Mouse (Mus musculus): ENCODE data around the gene Zfp691. TPM values are rescaled to one million over a fixed set of nuclear protein-coding genes. Genes with fewer than 3 reads are reported as not detected.

Gene Zfp691
- total and polyA plus RNA-seq, 3 experiments: 20.6 to 23.4 (median 20.6) TPM

DNA sequence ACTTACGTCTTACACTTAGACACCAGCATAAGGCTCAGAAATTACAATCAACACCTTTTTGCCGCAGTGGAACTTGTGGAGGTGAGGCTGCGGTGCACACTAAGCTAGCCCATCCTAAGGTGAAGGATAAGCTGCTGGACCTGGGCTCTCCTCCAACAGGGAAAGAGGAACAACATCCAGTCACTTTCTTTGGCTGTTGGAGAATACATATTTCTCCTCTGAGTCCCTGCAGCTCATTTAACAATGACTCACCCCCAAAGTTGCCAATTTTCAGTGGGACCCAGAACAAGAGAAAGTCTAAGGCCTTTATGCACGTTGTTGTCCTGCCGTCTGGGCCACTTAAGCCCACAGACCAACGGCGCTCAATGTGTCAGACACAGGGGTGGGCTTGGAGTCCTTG, 27.2 kb downstream of the Zfp691 start:
- no peaks in the 10 kb centered on the region for H3K27me3 ChIP-seq (ENCODE audit: control insufficient read depth, insufficient read depth, low read length)
- H3K9ac ChIP-seq (ENCODE audit: low read depth, low read length): no peak overlapping the region
- H3K27ac ChIP-seq: no peak overlapping the region
- H3K4me3 ChIP-seq: no peak overlapping the region
- DNase-seq: no peak
- H3K4me1 ChIP-seq (ENCODE audit: control insufficient read depth, insufficient read depth, low read length): no peaks in the 10 kb centered on the region
- H3K79me2 ChIP-seq (replicated peaks; ENCODE audit: control insufficient read depth, insufficient read depth, low read length): no peaks in the 10 kb centered on the region
- 75% methylated on average over 7 of the region's 7 CpGs for WGBS
- TF ChIP-seq CTCF (IDR thresholded peaks at IDR 0.05) (no peak), POLR2A (IDR thresholded peaks at IDR 0.05; ENCODE audit: insufficient read depth, low read depth, low read length) (no peak), EP300 (IDR thresholded peaks at IDR 0.05; ENCODE audit: insufficient read depth, low read depth, low read length) (no peak)
- H3K36me3 ChIP-seq (ENCODE audit: control insufficient read depth, insufficient read depth, low read length): no peaks in the 10 kb centered on the region
- intact Hi-C loops (cut with DNase I): no loop called here

- WGBS: 25% methylated on average over 24 of the region's 24 CpGs
- Histone ChIP-seq H3K79me2 (replicated peaks; ENCODE audit: control insufficient read depth, insufficient read depth, low read length) (no peaks in the 10 kb centered on the region), H3K27ac (no peak overlapping the region), H3K36me3 (ENCODE audit: control insufficient read depth, insufficient read depth, low read length) (no peaks in the 10 kb centered on the region), H3K4me1 (ENCODE audit: control insufficient read depth, insufficient read depth, low read length) (no peaks in the 10 kb centered on the region), H3K4me3 (no peak overlapping the region), H3K9ac (ENCODE audit: low read depth, low read length) (no peak overlapping the region), H3K27me3 (ENCODE audit: control insufficient read depth, insufficient read depth, low read length) (no peaks in the 10 kb centered on the region)
- TF ChIP-seq CTCF (IDR thresholded peaks at IDR 0.05) (peak; percentile 61), EP300 (IDR thresholded peaks at IDR 0.05; ENCODE audit: insufficient read depth, low read depth, low read length) (no peak), POLR2A (IDR thresholded peaks at IDR 0.05; ENCODE audit: insufficient read depth, low read depth, low read length) (no peak)
- peak in 1 of 2 experiments; percentile 28 for DNase-seq
- intact Hi-C loops (cut with DNase I): no loop called here
These were observed 31.6 kb downstream of the Zfp691 start for GRCm38 (mm10) chr4:119142230-119142871.

- Histone ChIP-seq H3K4me3 (no peak overlapping the region), H3K4me1 (ENCODE audit: control insufficient read depth, insufficient read depth, low read length) (no peaks in the 10 kb centered on the region), H3K27me3 (ENCODE audit: control insufficient read depth, insufficient read depth, low read length) (no peaks in the 10 kb centered on the region), H3K79me2 (replicated peaks; ENCODE audit: control insufficient read depth, insufficient read depth, low read length) (no peaks in the 10 kb centered on the region), H3K9ac (ENCODE audit: low read depth, low read length) (no peak overlapping the region), H3K27ac (no peak overlapping the region), H3K36me3 (ENCODE audit: control insufficient read depth, insufficient read depth, low read length) (no peaks in the 10 kb centered on the region)
- whole genome bisulfite sequencing: 48% methylated on average over 10 of the region's 10 CpGs
- TF ChIP-seq EP300 (IDR thresholded peaks at IDR 0.05; ENCODE audit: insufficient read depth, low read depth, low read length): no peak
- TF ChIP-seq CTCF (IDR thresholded peaks at IDR 0.05): no peak
- TF ChIP-seq POLR2A (IDR thresholded peaks at IDR 0.05; ENCODE audit: insufficient read depth, low read depth, low read length): no peak
- no peak for DNase-seq
- intact Hi-C loops (cut with DNase I): no loop called here
These were observed 32.8 kb downstream of the Zfp691 start for GRCm38 (mm10) chr4:119141191-119141590.

- Histone ChIP-seq H3K36me3 (ENCODE audit: control insufficient read depth, insufficient read depth, low read length) (no peaks in the 10 kb centered on the region), H3K4me1 (ENCODE audit: control insufficient read depth, insufficient read depth, low read length) (no peaks in the 10 kb centered on the region), H3K79me2 (replicated peaks; ENCODE audit: control insufficient read depth, insufficient read depth, low read length) (no peaks in the 10 kb centered on the region), H3K9ac (ENCODE audit: low read depth, low read length) (no peak overlapping the region), H3K4me3 (no peak overlapping the region), H3K27ac (no peak overlapping the region), H3K27me3 (ENCODE audit: control insufficient read depth, insufficient read depth, low read length) (no peaks in the 10 kb centered on the region)
- DNase-seq: no peak
- TF ChIP-seq CTCF (IDR thresholded peaks at IDR 0.05) (peak; percentile 87), EP300 (IDR thresholded peaks at IDR 0.05; ENCODE audit: insufficient read depth, low read depth, low read length) (0 out of 2 replicates have a peak, but pooled peaks have one; percentile 22), POLR2A (IDR thresholded peaks at IDR 0.05; ENCODE audit: insufficient read depth, low read depth, low read length) (no peak)
- intact Hi-C loops (cut with DNase I): loop anchor here (1.0 kb wide), 1 partner anchor 135 kb away; no protein-coding TSS in a partner anchor
- 43% methylated on average over 3 of the region's 3 CpGs for WGBS
These were observed 33.9 kb downstream of the Zfp691 start for GRCm38 (mm10) chr4:119140126-119140525.

DNA sequence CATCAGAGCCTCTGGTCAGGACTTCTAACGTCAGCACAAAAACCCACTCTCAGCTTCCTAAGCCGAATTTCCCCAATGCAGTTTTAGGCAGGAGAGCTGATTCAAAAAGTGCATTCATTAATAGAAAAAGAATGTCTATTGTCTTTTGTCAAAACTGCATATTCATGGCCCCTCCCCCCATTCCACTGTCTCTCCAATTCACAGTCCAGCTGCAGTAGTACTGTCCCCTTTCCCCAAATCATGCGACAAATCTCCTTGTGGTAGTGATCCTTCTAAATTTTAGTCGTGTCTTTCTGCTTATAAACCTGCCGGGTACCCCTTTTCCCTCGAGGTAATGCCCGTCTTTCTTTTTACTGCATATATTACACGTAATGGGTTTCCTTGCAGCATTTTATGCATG, 35.2 kb downstream of the Zfp691 start:
- TF ChIP-seq POLR2A (IDR thresholded peaks at IDR 0.05; ENCODE audit: insufficient read depth, low read depth, low read length) (no peak), EP300 (IDR thresholded peaks at IDR 0.05; ENCODE audit: insufficient read depth, low read depth, low read length) (no peak), CTCF (IDR thresholded peaks at IDR 0.05) (no peak)
- H3K9ac ChIP-seq (ENCODE audit: low read depth, low read length): no peak overlapping the region
- DNase-seq: no peak
- H3K36me3 ChIP-seq (ENCODE audit: control insufficient read depth, insufficient read depth, low read length): no peaks in the 10 kb centered on the region
- intact Hi-C loops (cut with DNase I): loop anchor here (5.0 kb wide), 1 partner anchor 41 kb away; no protein-coding TSS in a partner anchor
- no peaks in the 10 kb centered on the region for H3K79me2 ChIP-seq (replicated peaks; ENCODE audit: control insufficient read depth, insufficient read depth, low read length)
- no peaks in the 10 kb centered on the region for H3K27me3 ChIP-seq (ENCODE audit: control insufficient read depth, insufficient read depth, low read length)
- H3K4me1 ChIP-seq (ENCODE audit: control insufficient read depth, insufficient read depth, low read length): no peaks in the 10 kb centered on the region
- no peak overlapping the region for H3K27ac ChIP-seq
- 70% methylated on average over 8 of the region's 8 CpGs for WGBS
- H3K4me3 ChIP-seq: no peak overlapping the region

DNA sequence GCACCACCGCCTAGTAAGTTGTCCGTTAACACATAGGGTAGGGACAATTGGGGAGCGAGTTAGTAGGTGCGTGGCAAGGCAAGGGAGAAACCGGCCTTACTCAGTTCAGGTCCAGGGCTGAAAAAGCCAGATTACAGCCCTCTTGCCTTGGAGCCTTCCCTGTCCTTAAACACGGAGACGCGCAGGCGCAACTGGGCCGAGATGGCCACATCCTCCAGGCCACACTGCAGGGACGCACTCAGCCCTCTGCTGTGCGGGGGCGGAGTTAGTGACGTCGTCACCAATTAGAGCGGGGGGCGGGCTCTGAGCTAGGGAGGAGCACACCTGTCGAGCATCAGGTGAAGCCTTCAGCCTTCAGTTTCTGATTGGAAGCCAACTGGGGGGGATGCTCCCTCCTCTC, 35.8 kb downstream of the Zfp691 start:
- Histone ChIP-seq H3K9ac (ENCODE audit: low read depth, low read length) (no peak overlapping the region), H3K36me3 (ENCODE audit: control insufficient read depth, insufficient read depth, low read length) (no peaks in the 10 kb centered on the region), H3K27ac (no peak overlapping the region), H3K79me2 (replicated peaks; ENCODE audit: control insufficient read depth, insufficient read depth, low read length) (no peaks in the 10 kb centered on the region), H3K4me1 (ENCODE audit: control insufficient read depth, insufficient read depth, low read length) (no peaks in the 10 kb centered on the region), H3K4me3 (no peak overlapping the region), H3K27me3 (ENCODE audit: control insufficient read depth, insufficient read depth, low read length) (no peaks in the 10 kb centered on the region)
- no peak for DNase-seq
- no peak for TF ChIP-seq CTCF (IDR thresholded peaks at IDR 0.05)
- no peak for TF ChIP-seq POLR2A (IDR thresholded peaks at IDR 0.05; ENCODE audit: insufficient read depth, low read depth, low read length)
- TF ChIP-seq EP300 (IDR thresholded peaks at IDR 0.05; ENCODE audit: insufficient read depth, low read depth, low read length): no peak
- WGBS: 42% methylated on average over 18 of the region's 18 CpGs
- intact Hi-C loops (cut with DNase I): loop anchor here (5.0 kb wide), 1 partner anchor 41 kb away; no protein-coding TSS in a partner anchor
